Mouse (Mus musculus): Measurements from ENCODE around the gene Ppp1r13b.

GRCm38 (mm10) chr12:111907970-111908681, at the start of gene Ppp1r13b:
- TF ChIP-seq MAFK (IDR thresholded peaks at IDR 0.05; ENCODE audit: borderline replicate concordance, low read depth, low read length) (no peak), CTCF (IDR thresholded peaks at IDR 0.05 in 2 of 3, conservative IDR thresholded peaks at IDR 0.05 in 1 of 3; ENCODE audit: control insufficient read depth in 1 of 3, insufficient read depth in 1 of 3, low read depth in 2 of 3, low read length in 3 of 3, poor library complexity in 1 of 3, severe bottlenecking in 1 of 3) (no peak), CHD1 (IDR thresholded peaks at IDR 0.05; ENCODE audit: low read depth, low read length) (no peak), BHLHE40 (IDR thresholded peaks at IDR 0.05; ENCODE audit: borderline replicate concordance, low read depth, low read length) (0 out of 2 replicates have a peak, but pooled peaks have one; percentile 22), POLR2A (IDR thresholded peaks at IDR 0.05; ENCODE audit: control insufficient read depth in 1 of 2, insufficient read depth in 1 of 2, low read depth in 1 of 2, low read length in 2 of 2, poor library complexity in 1 of 2) (peak in 1 of 2 experiments; percentile 44; a peak in 1 of 4 replicates), MXI1 (IDR thresholded peaks at IDR 0.05; ENCODE audit: low read depth, low read length) (peak; percentile 42; the same call in 1 of the 2 replicates)

Data from MEL (cell line).